Mouse (Mus musculus) brain, embryonic 18.5 days (tissue): ENCODE results near the gene Cat.

Source experiments
- DNase-seq: peaks from one replicate; pipeline ENCODE4 v3.0.0-alpha.2; 2012; ENCODE audit warnings: low read depth, low spot score

The Cat gene

DNA sequence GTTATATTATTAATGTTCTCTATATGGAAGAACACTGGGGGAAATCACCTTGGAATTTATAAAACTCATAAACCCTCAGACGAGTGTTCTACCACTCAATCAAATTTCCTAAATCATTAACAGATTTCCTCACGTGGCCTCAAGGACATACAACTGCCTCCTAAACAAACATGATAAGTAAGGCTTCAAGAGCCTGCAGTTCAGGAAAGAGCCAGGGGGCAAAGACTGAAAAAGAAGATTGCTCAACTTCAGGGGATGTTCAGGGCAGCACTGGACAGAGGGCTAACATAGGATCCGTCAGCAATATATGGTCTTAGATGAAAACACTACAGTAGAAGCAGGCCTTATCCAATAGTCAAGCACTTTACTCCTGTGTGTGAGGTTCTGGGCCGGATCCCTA is 7.5 kb downstream of the Cat start:
- no peak for DNase-seq

DNA sequence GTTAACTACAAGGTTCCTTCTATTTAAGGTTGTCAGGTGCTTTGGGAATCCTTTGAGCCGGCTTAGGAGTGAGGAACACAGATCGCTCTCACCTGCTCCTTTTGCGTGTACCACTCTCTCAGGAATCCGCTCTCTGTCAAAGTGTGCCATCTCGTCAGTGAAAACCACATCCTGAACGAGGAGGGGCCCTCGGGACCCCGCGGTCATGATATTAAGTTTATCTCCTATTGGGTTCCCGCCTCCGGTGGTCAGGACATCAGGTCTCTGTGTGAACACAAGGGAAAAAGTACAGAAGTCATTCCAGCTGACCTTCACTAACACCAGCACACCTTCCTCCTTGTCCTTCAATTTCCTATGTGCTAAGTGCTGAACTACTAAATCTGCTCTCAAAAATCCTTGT is 8.3 kb downstream of the Cat start:
- DNase-seq, result no peak

DNA sequence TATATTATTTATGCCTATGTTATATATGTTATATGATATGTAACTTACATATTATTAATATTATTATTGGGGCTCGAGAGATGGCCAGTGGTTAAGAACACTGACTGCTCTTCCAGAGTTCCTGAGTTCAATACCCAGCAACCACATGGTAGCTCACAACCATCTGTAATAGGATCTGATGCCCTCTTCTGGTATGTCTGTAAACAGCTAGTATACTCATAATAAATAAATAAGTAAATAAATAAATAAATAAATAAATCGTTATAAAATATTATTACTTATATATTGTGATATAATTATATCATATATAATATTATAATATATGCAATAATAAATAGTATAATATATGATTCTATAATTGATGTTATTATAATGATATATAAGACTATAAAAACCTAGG is 8.8 kb downstream of the Cat start:
- no peak for DNase-seq

DNA sequence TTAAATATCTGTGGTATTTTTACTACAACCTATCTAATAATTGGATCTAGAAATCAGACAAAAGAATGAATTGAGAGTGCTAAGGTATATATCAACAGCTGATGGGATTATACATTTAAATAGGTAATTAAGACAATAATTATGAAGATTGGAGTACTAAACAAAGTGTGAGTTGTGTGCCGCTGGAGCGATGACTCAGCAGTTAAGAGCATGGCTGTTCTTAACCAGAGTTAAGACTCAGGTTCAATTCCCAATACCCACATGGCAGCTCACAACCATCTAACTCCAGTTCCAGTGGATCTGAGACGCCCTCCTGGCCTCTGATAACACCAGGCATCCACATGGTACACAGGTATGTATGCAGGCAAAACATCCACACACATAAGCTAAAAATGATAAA is 11.6 kb downstream of the Cat start:
- DNase-seq, result no peak

DNA sequence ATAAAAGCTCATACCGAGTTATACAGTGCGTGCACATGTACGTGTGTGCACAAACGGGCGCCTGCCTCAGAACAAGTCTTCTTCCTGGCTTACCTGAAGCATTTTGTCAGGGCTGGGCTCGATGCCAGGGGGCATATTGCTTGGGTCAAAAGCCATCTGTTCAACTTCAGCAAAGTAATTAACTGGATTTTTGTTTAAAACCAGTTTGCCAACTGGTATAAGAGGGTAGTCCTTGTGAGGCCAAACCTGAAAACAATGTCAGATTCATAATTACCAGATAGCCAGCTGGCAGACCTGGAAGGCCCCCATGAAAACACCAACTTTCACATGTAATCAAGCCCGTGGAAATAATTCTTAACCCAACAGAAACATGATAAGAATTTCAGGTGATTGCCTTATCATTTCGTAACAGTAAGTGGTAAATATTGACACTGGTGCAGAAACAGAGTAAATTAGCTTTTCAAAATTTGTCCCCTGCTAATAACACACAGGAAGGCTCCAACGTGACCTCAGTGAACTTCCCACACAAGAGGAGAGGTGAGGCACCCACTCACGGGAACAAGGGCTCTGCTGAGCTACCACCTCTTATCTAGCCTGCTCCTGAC is 17.9 kb downstream of the Cat start:
- no peak for DNase-seq

DNA sequence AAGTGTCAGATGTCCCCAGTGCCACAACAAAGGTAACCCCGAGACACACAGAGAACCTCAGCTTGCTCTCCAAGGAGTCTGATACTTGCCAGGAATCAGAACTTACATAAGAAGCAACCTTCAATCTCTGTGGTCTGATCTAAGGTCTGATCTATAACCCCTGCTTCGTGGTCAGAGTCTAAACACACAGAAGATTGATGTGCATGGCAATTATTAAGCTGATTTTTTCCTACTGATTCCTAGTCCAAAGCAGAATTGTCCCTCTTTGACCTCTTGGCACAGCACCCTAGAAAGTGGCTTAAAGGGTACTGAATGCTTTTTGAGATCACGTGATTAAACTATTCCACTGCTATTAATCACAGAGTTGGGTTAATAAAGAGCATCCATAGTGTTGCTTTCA is 18.7 kb downstream of the Cat start:
- DNase-seq, result no peak

DNA sequence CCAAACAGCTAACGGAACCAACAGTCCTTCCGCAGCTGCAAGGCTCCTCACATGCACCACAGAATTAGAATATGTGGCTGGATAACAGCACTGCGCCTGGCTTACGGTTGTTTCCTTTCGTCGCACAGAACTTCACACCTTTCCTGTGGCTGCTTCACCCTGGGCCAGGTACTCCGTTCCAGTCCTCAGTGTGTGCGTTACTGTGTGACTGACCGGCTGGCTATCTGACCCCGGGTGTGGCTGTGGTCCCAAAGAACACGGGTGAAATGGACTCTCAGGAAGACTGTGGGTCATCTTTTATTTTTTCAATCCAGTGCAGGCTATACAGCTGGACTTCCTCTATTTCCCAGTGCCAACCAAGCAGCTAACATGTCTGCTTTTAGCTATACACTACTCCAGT is 19.5 kb downstream of the Cat start:
- no peak for DNase-seq

DNA sequence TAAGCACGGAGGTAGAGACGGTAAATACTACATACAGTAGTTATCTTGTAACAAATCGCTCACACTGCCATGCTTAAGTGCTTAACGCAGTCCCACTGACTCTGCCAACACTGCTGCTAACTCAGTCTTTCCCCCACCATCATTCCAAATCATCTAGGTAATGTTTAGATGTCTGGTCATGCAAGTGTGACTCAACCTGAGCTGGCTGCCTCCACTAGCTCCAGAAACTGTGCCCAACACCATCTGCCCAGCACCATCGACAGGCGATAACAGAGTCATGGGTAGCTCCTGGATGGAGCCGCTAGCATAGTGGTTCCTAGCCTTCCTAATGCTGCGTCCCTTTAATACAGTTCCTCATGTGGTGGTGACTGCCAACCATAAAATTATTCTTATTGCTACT is 20.4 kb downstream of the Cat start:
- no peak for DNase-seq

DNA sequence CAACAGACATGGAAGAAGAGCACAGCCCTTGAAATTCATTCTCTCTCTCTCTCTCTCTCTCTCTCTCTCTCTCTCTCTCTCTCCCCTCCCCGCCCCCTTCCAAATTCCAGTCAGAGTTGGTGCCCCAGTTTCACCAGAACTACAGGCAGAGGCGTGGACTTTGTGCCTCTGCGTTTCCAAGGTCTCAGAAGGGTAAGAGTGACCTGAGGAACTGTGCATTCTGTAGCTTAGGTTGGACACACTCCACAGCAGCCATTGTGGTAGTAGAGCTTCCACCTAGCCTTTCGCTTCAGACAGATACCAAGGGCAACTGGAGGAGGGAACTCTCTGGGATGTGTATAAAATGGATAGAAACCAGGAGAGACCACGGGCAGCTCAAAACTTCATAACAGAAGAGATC is 22.2 kb downstream of the Cat start:
- DNase-seq, result no peak

DNA sequence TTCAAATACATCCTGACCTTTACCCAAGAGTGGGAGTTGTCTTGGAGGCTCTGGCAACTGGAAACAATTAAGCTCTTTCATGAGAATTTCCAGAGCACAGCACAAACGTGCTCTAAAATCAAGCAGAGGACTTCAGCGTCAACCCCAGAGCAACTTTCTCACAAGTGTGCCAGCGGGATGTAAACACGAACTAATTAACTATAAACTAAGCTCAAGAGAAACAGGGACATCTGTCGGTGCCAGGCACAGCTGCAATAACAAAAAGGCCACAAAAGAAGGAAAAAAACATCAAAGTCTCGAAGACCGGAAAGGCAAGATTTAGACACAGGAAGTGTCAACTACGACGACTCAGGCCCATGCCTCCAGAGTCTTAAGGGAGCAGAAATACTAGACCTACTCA is 23.2 kb downstream of the Cat start:
- no peak for DNase-seq

DNA sequence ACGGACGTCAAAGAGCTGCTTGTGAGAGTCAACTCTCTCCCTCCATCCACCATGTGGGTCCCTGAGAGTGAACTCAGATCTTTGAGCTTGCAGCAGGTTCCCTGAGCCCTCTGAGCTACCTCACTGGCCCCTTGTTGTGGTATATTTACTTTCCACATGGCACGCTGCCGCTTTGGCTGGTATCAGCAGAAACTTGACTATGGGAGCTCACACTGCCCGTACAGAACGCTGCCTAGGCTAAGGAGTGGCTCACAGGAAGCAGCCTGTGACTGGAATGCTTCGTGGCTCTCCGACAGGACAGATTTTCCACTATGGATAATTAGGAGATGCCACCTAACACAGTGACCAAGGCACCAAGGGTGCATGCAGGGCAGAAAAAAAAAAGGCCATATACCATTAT is 23.8 kb downstream of the Cat start:
- no peak for DNase-seq

DNA sequence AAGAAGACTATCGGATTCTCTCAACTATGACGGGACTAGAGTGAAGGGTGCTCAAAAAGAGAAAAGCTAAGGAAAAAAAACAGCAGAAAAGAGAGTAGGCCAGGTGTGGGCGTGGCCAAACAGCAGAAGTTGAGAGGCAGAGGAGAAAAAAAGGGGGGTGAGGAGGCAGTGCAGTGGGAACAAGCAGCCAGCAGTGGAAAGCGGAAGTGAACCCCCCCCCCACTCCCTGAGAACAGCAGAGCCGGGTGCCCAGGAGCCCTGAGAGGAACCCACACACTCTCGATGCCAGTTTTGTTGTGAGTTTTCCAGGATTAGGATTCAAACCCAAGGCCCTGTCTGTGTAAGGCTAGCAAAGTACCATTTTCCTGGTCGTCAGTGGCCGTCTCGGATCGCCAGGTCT is 25.9 kb downstream of the Cat start:
- DNase-seq, result no peak

DNA sequence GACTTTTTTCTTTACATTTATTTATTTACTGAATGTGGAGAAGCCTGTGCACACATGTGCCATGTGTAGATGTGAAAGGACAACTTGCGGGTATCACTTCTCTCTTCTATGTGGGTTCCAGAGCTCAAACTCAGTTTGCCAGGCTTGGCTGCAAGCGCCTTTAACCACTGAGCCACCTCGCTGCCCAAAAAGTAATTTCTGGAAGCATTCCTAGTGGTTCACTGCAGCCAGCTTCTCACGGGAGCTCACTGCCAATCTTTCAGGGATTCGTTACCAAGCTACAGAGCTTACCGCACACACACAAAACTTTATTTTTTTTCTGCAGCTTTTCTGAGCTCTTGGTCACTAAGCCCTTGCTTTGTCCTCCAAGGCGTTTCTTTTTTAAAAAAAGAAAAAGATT is 27.3 kb downstream of the Cat start:
- no peak for DNase-seq

DNA sequence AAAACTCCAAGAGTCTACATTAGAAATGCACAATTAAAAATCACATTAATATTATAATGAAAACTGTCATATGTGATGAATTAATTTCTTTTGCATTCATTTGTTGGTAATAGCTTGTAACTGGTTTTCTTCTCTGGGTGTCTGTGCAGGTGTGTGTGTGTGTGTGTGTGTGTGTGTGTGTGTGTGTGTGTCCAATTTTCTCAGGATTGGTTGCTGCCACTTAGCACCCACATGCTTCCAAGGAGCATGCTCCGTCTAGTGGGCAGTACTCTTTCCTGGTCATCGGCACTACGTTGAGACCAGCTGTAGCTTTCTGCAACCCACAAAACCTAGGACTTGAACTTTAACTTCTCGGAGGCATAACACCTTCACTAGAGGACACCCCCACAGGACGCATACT is 27.9 kb downstream of the Cat start:
- DNase-seq, result no peak

DNA sequence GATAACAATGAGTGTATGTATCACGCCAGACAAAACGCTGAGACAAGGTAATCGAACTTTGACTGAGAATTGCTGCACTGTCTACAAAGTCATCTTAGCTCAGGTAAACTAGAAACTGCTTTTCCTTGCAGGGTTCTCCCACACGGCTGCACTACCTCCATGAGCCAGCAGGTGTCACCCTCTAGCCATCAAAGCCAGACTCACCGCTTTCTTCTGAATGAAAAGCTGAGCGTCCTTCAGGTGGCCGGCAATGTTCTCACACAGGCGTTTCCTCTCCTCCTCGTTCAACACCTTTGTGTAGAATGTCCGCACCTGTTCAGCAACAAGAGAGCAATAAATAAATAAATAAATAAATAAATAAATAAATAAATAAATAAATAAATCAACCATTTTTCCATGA is 28.3 kb downstream of the Cat start:
- DNase-seq, result peak; percentile 54

DNA sequence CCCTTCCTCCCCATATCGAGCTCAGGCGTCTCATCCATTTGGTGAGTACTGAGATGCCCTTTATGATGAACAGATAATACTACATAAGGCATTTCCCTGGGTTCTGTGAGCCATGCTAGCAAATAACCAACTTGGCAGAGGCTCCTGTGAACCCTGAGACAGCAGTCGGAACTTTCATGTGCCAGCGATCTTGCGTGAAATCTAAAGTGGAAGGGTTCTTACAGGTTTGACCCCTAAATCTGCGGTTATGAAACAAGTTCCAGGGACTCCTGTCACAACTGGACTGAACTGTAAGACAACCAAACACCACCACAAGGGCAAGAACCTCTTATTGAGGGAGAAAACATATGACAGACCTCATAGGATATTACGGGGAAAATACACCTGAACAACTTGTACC is 29.2 kb downstream of the Cat start:
- no peak for DNase-seq

DNA sequence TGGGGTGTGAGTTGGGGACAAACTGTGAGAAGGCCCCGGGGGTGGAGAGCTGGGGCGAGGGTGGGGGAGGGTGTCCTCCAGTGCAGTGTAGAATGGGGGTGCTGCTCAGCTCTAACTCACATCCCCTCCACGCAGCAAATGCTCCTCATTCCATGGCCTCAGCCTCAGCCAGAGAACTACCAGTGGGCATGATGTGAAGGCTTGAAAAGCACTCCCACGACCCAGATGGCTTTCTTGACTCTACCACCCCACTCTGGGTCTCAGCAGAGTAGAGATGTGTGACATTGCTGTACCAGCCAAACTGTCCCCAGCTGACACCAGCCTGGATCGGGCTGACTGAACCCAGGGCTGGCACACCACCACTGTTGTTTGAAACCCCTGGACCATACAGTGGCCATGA is 32.4 kb downstream of the Cat start:
- DNase-seq, result no peak

DNA sequence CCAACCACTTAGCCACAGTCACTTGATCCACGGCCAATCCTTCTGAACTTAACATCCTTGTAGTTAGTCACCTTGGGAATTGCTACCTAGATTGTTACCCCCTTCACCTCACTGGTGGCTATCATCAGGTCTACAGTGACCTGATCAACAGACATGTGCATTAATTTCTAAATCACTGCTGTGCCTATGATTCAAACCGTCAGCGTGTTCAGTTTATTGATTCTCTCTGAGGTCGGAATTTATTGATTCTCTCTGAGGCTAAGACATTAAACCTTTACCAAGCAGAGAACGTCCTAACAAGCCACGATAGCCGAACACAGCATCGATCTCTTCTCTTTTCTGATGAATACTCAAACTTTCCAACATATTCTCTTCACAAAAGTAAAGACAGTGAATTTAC is 34.7 kb downstream of the Cat start:
- DNase-seq, result no peak

DNA sequence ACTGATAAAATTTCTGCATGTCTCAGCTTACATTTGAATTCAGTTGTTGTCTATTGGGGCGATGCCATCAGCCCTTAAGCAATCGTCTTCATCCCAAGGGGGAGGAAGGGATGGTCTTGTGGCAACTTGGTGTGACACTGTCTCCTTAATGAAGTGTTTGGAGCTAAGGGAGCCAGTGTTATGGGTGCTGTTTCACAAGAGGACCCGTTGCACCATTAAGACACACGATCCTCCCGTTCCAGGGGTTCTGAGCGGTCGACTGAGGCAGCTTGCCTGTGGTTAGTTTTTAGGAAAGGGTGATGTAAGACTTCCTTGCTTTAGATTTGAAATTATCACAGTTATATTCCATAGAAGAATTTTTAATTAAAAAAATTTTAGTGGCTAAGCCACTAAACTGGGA is 35.1 kb downstream of the Cat start:
- DNase-seq, result no peak

DNA sequence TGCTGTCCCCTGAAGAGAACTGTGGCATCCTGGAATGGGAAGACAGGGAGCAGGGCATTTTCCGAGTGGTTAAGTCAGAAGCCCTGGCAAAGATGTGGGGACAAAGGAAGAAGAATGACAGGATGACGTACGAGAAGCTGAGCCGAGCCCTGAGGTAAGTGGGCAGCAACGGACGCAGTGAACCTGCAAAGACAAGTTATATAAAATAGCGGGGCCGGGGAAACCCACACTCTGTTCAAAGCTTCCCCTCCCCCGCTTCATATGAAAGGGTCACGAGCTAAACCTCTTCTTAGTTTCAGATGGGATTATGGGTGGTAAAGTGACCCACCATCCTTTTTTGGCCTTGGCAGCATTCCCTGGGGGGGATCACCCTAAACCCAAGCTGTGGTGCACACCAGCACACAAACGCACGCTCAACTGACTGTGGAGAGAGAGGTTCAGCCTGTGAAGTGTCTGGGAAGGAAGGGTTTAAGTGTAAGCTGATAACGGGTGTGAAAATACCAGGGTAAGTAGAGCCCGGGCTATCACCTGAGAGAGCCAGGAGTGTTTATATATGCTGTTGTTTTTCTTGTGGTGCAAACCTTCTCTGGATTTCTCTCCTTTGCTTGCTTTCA is 35.9 kb downstream of the Cat start:
- DNase-seq, result no peak

DNA sequence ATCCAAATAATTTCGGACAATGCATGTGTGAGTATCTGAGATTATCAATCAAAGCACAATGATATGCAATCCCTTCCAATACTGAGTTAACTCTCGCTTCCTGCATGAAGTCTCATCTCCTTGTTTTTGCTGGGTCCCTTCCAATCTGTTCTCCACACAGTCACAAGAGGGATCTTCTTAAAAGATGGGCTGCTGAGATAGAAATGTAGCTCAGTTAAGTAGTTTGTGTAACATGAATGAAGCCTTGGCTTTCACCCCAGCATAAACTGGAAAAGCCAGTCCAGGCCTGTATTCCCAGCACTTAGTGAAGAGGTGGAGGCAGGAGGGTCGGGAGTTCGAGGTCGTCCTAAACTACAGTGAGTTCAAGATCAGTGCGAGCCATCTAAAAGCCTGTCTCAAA is 38.6 kb downstream of the Cat start:
- DNase-seq, result no peak

DNA sequence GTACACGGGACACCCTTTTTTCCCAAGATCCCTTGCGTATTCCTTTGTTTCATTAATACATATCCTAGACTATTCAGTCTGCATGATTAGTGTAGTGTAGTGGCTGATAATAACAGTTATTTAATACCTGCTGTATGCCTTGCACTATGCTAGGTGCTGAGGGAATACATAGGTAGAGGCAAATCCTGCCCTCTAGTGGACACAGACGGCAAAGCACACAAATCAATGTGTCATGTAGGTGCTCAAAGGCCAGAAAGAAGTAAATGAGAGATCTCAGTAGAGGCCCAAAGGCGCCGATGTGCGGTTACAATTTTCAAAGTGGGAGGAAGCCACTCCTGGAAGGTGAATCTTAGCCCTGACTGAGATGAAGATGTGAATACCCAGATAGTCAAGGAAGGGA is 39.2 kb downstream of the Cat start:
- no peak for DNase-seq

DNA sequence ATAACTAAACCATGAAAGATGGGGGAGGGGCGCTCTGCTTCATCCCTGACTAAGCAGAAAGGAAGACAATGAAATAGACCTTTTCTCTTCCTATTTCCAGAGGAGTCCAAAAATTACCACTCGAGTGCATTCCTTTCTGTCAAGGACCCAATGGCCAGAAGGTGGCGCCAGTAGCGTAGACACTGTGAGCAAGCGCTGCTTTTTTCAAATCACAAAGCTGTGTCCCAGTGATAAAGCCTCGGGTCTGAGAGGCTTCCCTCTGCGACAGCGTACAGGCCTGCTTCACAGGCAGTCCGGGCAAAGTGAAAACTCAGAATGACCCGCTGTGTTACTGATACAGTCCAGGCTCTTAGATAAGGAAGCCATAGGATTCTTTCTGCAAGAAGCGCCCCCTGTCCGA is 45.2 kb downstream of the Cat start:
- DNase-seq, result peak; percentile 46

DNA sequence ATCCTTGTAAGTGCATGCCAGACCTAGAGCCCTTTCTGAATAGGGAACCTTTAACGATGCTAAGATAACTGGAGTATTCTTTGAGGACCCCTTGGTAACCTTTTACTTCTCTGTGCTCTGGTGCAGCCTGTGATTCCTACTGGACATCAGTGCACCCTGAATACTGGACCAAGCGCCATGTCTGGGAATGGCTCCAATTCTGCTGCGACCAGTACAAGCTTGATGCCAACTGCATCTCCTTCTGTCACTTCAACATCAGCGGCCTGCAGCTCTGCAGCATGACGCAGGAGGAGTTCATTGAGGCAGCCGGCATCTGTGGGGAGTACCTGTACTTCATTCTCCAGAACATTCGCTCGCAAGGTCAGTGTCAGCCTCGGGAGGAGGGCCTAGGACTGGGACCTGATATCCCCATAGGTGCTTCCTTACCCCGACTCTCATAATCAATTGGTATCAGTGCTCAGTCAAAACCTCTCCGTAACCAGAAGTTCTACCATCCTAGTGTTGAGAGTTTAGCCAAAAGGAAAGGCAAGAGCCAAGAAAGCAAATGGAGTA is 45.8 kb downstream of the Cat start:
- DNase-seq, result no peak
